Mouse (Mus musculus) NIH3T3 (cell line): ENCODE measurements around the gene Tnpo2.
"Not testable (repeated sequence)": the region's sequence is repeated elsewhere in the genome, so short reads cannot be mapped to it uniquely, and the experiment has no call there.

Experiments used
- DNase-seq: peaks from one replicate; pipeline ENCODE4 v3.0.0-alpha.2; 2012; ENCODE audit warnings: low read depth

Gene Tnpo2

GRCm38 (mm10) chr8:85073041-85073612 is 36.4 kb downstream of the Tnpo2 start:
- DNase-seq: no peak

- no peak for DNase-seq
Observed at GRCm38 (mm10) chr8:85074167-85074566, 37.5 kb downstream of the Tnpo2 start.

- DNase-seq: no peak
Observed at GRCm38 (mm10) chr8:85074617-85075016, 37.9 kb downstream of the Tnpo2 start.

- DNase-seq: peak; percentile 74
Observed at GRCm38 (mm10) chr8:85076001-85076400, 39.3 kb downstream of the Tnpo2 start.

- DNase-seq: peak; percentile 93
Observed at GRCm38 (mm10) chr8:85076993-85077392, 40.3 kb downstream of the Tnpo2 start.

GRCm38 (mm10) chr8:85080214-85080531 is 43.5 kb downstream of the Tnpo2 start:
- no peak for DNase-seq

- peak; percentile 81 for DNase-seq
Observed at GRCm38 (mm10) chr8:85080532-85081215, 44.0 kb downstream of the Tnpo2 start, which contains the start of gene Wdr83os. Gene Wdr83os, plus strand, starts transcription at chr8:85080740.

- DNase-seq: peak; percentile 41
Observed at GRCm38 (mm10) chr8:85081216-85081555, 44.5 kb downstream of the Tnpo2 start, which contains the start of gene Wdr83. Gene Wdr83, minus strand, starts transcription at chr8:85081306.

GRCm38 (mm10) chr8:85082169-85082568 is 45.5 kb downstream of the Tnpo2 start:
- not testable (repeated sequence) for DNase-seq

- peak; percentile 91 for DNase-seq
Observed at GRCm38 (mm10) chr8:85083108-85083813, 46.5 kb downstream of the Tnpo2 start, which contains the start of gene Man2b1. Gene Man2b1, plus strand, starts transcription at chr8:85083270.

- no peak for DNase-seq
Observed at GRCm38 (mm10) chr8:85084633-85085032, 47.9 kb downstream of the Tnpo2 start.

- no peak for DNase-seq
Observed at GRCm38 (mm10) chr8:85086238-85086637, 49.5 kb downstream of the Tnpo2 start.

- DNase-seq: peak; percentile 57
Observed at GRCm38 (mm10) chr8:85088771-85089170, 52.1 kb downstream of the Tnpo2 start.

GRCm38 (mm10) chr8:85090856-85091255 is 54.1 kb downstream of the Tnpo2 start:
- DNase-seq: no peak

GRCm38 (mm10) chr8:85091526-85092090 is 54.9 kb downstream of the Tnpo2 start:
- no peak for DNase-seq

GRCm38 (mm10) chr8:85095051-85095450 is 58.3 kb downstream of the Tnpo2 start:
- DNase-seq: no peak

GRCm38 (mm10) chr8:85095566-85095965 is 58.9 kb downstream of the Tnpo2 start:
- DNase-seq: no peak

GRCm38 (mm10) chr8:85096196-85096595 is 59.5 kb downstream of the Tnpo2 start:
- DNase-seq: no peak

- no peak for DNase-seq
Observed at GRCm38 (mm10) chr8:85096850-85097249, 60.1 kb downstream of the Tnpo2 start.

GRCm38 (mm10) chr8:85100076-85100665 is 63.5 kb downstream of the Tnpo2 start:
- DNase-seq: no peak
